Mouse (Mus musculus) embryo, embryonic 11 days (tissue): Measurements from ENCODE around the gene Ephb4.

Experiments
- DNase-seq: peaks from one replicate; pipeline ENCODE4 v3.0.0-alpha.2; 2015

Gene Ephb4

DNA sequence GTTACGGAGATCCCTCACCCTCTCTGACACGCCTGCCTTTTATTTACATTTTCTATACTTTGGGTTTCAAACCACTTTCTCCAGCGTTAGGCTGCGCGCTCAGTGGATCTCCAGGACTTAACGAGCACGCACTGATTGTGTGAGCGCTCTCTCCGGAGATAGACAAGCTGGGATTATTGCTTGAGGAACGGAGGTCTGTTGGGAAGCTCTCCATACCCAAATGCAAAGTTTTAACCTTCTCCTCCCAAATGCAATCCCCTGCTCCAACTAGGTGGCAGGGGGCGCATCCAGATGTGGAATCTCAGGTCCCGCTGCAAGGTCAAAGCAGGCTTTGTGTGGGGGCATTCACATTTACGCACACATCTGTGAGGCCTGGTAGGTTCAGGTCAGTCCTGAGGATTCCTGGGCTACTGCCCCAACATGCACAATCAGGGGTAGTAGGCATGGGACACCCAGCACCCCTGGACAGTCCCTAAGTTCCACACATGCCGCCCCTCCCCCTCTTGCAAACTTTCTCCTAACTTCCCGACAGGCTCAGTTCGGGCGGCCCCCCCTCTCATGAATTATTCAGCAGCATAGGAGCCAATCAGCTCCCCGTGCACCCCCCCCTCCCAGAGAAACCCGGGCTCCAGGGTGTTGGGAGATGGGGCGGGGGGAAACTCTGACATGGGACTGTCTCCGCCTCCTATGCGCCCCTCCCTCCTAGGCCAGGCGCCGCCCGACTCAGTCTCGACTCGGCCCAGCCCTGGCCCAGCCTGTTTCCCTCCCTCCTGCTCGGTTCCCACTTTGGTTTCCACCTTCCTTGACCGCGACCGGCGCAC lies at the start of gene Ephb4:
Ephb4 (plus strand) TSS at position 726 of the 821 bp plus-strand sequence.
- peak; percentile 96 for DNase-seq

DNA sequence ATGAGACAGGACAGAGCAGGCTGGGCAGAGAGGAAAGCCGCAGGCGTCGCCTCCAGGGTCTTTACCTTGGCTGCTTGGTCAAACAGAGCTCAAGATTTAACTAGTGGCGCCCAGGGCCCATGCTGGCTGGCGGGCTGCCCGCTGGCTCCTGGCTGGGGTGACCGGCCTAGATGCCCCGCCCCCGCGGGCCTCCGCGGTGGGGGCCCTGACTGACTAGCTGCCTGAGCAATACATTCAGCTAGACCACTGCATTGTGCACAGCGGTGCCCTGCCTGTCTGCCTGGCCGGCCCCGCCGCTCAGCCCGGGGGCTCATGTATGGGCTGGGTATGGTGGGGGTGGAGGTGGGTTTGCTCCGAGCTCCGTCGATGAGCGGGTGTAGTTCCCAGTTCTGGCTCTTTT lies 48.7 kb upstream of the Ephb4 start:
- DNase-seq: no peak

DNA sequence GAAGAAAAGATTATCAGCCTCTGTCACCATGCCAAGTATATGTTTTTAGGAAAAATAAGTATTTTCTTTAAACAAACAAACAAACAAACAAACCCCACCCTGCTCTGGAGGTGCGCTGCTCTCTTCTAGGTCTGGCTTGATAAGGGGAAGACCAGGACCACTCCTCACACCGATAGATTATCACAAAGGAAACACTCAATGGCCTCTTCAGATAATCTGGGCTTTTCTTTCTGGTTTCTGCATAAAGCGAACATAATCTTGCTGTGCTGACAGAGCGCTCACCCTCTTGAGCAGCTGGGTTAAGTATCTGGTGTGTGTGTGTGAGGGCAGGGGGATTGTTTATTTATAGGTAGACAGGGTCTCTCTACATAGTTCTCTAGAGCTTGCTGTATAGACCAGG lies 46.3 kb upstream of the Ephb4 start:
- DNase-seq: no peak

DNA sequence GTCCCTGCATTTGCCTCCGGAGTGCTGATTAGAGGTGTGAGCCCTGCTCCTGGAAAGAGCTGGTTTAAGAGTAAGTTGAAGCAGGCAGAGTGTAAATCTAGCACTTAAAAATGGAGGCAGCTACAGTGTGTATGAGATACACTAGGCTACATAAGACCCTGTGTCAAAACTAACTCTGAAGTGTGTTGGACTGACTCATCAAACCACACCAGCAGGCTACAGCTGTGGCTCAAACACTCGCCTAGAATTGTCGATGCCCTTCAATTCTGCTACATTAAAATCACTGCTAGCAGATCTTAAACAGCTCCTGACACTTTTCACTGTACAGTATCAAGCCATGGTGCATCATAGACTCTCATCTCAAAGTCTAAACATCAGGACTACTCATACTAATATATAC lies 45.7 kb upstream of the Ephb4 start:
- DNase-seq: no peak

DNA sequence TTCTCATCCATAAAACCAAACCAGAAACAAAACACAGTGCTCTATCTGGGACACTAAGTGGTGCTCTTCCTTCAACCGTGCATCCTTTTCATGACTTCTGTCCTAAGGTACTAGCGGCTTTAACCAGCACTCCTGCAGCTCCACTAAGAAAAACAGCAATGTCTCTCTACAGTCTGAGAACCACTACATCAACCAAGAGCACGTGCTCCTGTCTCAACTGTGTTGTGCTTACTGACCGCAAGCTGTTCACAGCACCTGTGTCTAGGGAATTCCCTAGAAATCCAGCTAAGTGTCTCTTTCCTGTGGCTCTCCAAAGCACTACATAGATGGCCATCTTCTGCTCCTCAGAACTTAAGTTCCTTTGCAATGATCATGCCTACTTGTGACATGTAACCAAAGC lies 45.1 kb upstream of the Ephb4 start:
- no peak for DNase-seq

DNA sequence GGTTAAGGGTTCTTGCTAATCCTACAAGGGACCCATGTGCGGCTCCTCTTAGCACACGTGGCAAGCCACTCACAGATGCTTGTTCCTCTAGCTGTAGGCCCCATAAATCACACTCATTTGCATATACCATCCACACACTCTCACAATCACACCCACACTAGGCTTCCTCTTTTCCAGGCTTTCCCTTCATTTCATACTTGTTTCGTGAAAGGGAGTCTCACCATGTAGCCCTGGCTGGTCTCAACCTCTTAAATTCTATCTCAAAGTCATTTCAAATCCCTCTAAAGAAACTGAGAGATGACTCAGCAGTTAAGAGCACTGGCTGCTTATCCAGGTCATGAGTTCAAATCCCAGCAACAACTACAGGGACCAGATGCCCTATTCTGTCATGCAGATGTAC lies 44.1 kb upstream of the Ephb4 start:
- DNase-seq: no peak

DNA sequence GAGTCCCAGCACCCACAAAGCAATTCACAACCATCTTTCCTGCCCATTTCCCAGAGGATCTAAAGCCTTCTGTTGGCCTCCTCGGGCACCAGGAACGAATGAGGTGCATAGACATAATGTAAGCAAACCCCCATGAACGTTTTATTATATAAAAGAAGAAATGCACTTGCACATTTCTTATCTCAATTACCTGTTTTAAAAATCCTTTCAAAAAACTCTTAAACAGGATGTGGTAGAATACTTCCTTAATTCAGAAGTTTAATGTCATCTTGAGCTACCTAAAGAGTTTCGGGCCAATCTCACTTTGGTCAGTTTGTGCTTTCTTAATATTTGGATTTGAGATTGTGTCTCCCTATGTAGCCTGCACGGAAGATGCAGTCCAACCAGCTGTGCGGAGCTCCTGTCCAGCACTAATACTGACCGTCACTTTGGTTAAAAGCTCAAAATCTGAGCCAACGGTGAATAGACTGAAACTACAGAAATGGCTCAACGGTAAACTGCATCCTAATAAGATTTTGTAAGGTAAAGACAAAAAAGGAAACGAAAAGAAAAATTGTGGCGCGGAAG lies 43.4 kb upstream of the Ephb4 start:
- no peak for DNase-seq

DNA sequence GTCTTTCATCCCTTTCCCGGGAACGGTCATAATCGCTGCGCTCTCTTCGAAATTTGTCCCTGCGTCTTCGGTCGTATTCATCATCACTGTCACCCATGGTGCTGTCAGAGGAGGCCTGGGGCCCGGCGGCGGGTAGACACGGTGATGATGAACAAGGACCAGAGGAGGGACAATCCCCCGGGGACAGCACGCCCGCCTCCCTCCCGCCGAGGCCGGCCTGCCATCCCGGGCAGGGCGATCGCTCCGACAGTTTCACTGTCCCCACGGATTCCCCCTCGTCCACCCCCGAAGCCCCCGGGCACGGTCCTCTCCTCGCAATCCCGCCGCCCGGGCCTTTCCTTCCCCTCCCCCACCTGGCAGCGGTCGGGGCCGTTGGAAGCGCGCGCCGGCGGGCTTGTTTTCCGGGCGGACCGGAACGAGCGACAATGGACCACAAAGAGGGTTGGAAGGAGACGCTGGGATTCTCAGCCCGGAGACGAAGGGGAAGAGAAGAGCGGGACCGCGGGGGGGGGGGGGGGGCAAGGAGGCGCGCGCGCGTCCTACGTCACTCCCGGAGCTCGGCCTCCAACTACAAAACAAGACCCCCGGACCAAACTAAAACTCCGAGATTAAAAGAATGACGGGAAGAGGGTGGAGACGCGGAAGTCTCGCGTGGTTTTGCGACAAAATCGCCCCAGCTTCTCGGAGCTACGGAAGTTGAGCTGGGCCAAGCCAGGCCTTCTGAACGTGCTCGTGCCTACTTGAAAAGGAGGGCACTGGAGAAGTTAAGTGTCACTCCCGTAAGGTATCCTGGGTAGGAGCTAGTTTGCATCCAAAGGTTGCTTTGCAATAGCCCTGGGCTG lies 42.6 kb upstream of the Ephb4 start, which contains the start of gene Srrt:
Srrt (minus strand) TSS at position 604 of the 842 bp plus-strand sequence.
- DNase-seq: peak; percentile 97

DNA sequence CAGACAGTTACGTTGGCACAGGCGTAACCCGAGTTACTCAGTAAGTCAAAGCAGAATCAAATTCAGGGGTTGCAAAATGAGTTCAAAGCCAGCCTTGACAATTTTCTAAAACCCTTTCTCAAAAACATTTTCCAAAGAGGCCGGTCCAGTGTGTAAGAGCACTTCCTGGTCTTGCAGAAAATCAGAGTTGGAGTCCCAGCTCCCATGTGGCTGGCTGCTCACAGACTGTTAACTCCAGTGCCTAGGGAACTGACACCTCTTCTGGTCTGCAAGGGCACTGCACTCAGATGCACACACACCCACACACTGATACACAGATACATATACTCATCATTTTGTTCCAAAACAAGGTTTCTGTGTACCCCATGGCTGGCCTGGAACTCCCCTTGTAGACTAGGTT lies 41.6 kb upstream of the Ephb4 start:
- no peak for DNase-seq

DNA sequence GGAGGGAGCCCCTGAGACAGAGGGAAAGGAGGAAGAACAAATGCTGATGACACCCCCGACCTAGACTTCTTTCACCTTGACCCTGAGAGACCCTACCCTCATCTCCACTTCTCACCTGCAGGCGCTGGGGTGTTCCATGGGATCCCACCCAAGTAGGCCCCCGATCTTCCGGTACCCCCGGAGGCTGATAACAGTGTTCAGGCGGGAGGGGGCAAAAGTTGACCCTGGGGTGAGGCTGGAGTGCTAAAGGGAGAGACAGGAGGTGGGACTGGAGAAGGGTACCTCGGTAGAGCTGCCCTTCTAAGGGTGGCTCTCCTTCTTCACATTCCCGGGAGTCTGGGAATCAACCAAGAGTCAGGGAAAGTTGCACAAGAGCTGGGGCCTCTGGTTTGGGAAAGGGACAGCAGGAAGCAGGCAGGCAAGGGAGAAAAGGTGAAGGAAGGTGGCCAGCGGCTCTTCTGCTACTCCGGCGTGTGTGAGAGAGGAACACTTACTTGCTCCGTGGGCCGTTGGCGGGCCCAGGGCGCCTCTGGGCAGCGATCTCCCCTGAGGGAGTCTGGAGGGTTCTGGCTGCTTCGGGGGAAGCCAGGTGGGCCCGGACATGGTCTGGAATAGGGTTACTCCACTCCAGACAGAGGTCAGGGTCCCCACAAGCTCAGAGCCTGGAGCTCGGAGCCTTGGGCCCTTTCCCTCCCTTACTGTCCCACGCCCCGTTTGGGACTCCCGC lies 36.3 kb upstream of the Ephb4 start:
- no peak for DNase-seq

DNA sequence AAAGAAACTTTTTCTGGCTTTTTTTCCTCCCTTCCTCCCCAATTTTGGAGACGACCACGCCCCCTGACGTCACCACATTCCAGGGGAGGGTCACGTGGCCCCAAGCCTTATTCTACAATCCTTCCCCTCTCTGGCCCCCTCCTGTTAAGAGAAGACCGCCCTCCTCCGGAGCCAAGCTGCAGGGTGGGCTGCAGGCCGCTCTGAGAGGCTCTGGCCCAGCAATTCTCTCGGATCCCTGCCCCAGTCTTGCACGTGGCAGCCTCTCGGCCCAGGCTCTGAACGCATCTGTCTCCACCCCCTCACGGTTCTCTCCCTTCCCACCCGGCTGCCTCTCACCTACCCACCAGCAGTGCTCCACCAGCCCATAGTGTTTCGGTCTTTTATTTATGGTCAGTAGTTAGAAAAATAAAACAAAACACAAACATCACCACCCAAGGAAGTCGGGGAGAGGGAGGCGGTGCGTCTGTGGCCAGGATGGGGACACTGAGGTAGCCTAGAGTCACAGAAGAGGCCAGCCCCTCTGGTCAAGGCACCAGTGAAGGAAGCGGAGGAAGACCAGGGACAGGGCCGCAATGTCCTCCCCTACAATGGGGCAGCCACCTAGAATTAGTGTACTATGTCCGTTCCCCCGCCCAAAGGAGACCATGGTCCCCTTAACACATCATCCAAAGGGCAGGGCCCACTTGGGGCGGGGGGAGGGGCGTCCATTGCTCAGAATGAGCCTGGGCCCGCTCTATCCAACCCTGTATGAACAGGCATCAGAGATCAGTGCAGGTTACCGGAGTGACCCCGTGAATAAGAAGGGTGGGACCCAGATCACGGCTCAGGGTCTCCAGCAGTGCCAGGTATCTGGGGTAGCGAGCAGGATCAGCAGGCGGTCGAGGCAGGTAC lies 35.5 kb upstream of the Ephb4 start, which contains the start of gene Trip6:
Trip6 (minus strand) TSS at position 212 of the 891 bp plus-strand sequence.
- peak; percentile 96 for DNase-seq

DNA sequence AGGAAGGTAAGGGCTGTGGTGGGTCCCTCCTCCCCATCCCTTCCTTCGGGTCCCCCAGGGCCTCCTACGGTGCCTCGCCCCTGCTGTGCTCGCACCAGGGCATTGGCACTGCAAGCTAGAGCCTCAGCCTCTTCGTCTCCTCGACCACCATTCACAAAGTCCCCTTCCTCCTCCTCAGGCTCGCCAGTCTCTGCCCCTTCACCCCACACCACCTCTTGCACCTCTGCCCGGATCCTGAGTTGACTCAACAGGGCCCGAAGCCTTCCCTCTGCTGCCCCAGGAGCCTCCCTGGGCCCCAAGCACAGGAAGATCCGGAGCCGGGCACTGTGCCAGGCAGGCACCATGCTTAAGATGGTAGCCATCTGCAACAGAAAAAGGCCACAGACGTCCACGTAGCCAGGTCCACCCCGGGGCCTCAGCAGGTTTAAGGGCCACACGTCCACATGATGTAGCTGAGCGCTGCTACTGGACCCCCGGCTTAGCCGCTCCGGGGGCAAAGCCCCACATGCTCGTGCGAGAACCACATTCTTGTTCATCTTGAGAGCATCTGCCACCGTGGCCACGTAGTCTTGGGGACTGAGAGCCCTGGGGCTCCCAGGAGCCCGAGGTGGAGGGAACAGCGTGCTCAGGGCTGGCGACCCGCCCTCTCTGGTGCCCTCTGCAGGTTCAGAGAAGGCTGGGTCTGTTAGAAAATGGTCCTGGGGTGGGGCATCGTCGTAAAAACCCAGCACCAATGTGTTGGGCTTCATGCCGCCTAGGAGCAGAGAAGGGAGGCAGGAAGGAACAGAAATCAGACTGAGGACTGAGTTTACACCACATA lies 34.6 kb upstream of the Ephb4 start:
- DNase-seq: peak; percentile 68

DNA sequence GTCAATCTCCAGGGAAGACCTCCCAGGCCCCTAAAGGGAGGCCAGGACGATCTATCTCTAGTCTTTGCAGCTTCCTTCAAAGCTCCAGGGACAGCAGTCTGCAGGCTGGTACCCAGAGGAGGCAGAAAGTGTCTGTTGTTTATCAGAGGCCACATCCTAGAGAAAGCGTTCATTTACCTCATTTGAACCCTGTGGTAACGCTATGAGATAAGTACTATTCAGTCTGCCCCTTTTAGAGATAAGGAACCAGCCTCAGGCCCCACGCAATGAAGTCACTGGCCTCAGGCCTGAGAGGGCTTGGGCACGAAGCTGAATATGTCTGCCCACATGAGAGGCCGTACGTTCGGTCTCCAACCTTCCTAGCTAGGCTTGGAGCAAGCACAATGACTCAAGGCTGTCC lies 32.5 kb upstream of the Ephb4 start:
- no peak for DNase-seq

DNA sequence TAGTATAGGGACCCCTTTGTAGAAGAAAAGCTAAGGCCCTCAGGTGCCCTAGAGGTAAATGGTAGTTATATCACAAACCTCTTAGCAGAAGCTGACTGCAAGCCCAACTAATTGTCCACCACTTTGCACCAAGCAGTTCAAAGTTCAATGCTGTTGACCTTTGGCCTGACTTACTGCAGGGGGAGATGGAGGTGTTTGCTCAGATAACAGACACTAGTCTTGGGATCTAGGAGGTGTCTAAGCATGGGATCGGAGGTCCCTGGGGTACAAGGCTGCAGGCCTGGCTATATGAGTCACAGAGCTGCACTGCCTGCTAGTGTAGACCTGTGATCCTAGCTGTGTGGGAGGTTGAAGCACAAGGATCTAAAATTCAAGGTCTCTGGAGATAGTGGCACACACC lies 31.3 kb upstream of the Ephb4 start:
- DNase-seq: no peak

DNA sequence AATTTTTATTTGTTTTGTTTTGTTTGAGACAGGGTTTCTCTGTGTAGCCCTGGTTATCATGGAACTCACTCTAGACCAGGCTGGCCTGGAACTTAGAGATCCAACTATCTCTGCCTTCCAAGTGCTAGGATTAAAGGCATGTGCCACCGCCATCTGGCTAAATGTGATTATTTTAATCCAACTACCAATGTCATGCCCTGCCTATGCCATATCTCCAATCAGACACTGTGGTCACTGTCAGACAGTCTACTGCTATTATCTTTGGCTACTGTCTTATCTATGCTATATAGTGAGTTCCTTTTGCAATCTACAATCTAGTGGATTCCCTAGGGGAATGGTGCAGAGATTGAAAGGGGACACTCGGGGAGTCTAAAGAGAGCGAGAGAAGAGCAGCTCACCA lies 28.9 kb upstream of the Ephb4 start:
- no peak for DNase-seq

DNA sequence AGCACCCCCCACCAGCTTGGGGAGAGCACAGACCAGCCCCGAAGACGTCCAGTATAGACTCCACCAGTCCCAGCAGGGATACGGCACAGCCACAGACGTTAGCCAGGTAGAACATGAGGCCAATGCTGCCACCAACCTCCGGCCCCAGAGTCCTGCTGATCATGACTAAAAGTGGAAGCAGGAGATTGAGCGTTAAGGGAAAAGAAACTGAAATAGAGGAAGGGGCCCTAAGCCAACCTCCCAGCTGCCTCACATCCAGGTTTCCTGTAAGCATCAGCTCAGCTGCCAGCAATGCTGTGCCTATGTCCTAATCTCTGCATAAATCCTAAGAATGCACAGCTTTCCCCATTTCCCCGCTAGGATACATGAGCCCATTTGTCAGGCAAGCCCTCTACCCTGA lies 19.0 kb upstream of the Ephb4 start:
- DNase-seq: no peak

DNA sequence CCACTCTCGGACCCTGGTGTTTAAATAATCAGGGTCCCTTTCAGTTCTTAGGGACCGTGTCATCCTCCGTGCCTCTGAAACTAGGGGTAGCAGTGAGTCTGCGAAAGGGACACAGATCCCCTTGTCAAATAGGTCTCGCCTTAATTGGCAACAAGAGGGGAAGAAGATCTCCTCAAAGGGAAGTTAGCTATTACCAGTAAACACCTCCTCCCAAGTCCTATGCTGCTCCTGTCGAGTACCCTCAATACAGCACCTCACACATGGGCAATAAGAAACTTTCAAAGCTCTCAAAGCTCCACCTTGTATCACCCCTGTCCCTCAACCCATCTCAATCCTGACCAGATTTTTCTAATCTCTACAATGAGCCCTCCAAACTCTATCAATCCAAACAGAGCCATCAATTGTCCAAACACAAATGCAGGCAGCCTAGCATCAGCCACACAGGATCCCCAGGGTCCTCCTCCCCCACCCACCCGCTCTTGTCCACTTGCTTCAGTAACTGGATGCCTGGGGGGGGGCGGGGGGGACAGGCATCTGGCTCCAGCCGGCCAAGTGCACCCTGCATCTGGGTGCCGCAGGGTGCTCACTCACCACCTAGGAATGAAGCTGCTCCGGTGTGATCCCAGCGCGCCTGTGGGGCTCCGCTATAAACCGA lies 16.9 kb upstream of the Ephb4 start:
- no peak for DNase-seq

DNA sequence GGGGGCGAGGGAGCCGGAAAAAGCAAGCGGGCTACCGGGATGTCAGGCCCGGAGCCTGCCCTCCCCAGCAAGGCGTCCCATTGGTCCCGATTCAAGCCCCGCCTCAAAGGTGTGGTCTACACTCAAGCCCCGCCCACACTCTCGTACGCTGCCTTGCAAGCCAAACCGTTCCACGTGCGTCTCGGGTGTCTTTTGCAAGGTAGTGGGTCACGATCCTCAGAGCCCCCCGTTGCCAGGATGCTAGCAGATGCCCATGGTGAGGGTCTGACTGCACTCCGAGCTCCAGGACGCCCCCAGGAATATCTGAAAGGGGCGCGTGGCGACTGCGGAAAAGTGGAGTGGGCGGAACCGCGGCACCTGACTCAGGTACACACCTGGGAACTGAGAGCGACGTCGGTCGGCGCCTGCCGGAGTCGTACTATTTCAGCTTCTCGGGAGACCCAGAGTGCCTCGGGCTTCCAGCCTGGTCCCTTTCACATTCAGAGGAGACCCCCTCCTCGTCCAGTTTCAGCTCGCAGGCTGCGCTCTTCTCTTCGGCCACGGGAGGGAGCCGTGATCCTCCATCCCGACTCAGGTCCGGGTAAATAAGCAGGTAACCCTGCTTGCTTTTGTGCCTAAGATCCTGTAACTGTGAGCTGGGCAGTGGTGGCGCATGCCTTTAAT lies 16.3 kb upstream of the Ephb4 start, which contains the start of gene Slc12a9:
Slc12a9 (minus strand) TSS at position 86 of the 663 bp plus-strand sequence.
- peak; percentile 98 for DNase-seq

DNA sequence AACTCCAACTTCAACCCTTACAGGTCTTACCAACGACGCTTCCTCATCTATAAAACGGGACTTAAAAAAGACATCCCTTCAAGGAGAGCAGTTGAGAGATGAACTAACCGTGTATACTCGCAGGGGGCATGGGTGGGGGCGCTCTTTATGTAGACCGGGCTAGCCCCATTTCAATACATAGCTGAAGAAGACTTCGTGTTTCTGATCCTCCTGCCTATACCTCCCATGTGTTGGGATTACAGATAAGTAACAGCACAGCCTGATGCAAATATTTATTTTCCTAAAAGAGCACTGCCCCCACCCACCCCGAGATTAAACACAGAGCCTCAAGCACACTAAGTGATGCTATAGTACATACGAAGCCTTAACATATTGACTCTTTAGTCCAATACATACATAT lies 15.6 kb upstream of the Ephb4 start:
- DNase-seq: no peak

DNA sequence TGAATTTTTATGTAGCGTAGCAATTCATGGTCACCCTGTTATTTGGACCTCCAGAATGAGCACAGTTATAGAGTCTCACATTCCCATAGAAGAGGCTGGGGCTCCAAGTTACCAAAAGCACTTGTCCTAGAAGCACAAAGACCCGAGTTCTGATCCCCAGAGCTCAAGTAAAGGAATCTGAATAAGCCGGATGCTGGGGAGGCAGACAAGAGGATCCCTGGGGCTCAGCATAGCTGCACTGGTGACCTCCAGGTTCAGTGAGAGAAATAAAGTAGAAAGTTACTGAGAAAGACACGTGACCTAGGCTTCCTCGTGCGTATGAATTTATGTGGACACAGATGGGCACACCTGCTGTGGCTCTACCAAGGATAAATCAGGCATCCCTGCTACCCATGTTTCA lies 14.8 kb upstream of the Ephb4 start:
- DNase-seq: no peak
